Mouse (Mus musculus): ENCODE results near the gene 3830406C13Rik.

3830406C13Rik gene

DNA sequence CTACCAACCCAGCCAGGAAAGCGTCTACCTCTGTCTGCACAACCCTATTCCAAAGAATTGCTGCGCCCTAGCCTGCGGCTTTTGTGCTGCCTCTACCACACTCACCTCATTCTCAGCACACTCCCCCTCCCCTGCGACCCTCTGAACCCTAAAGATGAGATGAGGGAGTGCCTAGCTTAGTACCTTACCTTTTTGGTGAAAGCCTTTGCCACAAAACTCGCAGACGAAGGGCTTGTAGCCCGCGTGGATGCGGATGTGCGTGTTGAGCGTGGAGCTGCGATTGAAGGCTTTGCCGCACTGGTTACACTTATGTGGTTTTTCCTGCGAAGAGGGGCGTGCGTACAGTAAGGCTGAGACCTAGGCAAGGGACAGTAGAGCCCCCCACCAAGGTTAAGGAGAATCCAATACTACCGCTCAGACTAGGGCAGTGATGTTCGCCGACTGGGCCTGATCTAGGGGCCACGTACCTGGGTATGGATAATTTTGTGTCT lies 59.5 kb downstream of the 3830406C13Rik start:
- no peak for DNase-seq

DNA sequence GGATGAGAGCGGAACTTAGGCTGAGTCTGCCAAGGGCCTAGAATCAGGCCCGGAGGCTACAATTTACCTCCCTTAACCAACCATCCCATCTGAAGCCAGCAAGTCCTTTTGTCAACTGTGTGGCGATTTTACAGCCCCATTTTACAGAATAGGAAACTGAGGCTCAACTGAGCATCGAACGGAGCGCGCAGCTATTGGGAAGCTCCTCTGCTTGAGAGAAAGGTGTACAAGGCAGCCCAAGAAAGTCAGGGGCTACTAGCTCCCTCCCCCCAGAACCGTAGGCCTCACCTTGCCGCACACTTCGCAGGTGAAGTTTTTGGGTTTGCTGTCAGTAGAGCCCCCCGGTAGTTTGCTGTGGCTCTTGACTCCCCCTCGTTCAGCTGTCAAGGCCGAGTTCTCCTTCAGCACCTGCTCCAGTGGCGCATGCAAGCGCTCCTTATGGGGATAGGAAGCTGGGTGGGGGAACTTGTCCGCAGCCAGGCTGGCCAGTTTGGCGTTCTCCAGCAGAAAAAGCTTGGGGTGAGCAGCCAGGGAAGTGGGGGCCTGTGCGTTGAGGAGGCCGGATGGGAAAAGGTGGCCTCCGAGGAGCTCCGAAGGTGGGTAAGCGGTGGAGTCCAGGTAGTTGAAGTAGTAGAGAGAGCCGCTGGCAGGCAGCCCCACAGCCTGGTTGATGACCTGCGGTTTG lies 60.2 kb downstream of the 3830406C13Rik start:
- DNase-seq: no peak

DNA sequence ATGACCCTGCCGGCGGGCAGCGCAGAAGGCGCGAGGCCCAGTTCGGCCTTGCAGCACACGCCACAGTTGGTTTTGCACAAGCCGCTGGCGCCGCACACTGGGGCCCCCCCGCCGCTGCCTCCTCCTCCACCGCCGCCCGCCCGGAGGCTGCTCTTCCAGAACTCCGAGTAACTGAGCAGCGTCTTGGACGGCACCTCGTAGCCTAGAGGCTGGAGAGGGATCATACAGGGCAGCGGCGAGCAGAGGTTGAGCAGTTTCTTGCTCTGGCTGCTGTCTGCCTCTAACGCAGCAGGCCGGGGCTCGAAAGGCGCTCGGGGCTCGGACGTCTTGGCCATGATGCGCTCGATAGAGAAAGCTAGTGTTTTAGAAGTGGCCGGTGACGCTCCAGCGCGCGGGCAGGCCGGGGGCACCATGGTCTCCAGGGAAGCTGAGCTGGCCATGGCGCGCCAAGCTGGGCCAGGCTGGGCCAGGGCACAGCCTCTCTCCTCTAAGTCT lies 60.8 kb downstream of the 3830406C13Rik start:
- DNase-seq: no peak

DNA sequence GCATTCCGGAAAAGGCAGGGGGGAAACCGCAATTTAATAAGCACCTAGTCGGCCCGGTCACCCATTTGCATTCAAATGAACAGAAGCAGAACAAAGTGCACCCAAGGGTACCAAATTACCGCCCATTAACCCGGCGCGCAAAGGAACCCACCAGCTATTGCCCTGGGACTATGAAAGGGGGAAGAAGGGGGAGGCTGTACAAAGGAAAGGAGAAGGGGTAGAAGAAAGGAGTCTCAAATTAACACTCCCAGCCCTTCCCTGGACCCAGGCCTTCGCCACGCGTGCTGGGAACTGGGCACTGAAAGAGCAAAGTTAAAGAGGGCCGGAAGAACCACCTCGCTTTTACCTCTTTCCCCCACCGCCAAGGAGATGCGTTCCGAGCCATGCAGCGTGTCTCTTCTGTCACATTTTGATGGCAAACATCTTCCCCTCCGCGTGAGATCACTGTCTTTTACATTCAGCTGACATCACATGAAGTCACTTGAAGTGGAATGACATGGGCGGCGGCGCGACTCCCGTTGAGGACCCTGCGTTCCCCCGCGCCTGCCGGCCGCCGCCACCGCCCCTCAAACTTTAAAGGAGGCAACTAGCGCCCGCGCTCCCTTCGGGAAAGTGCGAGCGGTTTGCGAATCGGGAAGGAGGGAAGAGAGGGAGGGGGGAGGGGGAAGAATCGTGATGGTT lies 61.4 kb downstream of the 3830406C13Rik start:
- no peak for DNase-seq

DNA sequence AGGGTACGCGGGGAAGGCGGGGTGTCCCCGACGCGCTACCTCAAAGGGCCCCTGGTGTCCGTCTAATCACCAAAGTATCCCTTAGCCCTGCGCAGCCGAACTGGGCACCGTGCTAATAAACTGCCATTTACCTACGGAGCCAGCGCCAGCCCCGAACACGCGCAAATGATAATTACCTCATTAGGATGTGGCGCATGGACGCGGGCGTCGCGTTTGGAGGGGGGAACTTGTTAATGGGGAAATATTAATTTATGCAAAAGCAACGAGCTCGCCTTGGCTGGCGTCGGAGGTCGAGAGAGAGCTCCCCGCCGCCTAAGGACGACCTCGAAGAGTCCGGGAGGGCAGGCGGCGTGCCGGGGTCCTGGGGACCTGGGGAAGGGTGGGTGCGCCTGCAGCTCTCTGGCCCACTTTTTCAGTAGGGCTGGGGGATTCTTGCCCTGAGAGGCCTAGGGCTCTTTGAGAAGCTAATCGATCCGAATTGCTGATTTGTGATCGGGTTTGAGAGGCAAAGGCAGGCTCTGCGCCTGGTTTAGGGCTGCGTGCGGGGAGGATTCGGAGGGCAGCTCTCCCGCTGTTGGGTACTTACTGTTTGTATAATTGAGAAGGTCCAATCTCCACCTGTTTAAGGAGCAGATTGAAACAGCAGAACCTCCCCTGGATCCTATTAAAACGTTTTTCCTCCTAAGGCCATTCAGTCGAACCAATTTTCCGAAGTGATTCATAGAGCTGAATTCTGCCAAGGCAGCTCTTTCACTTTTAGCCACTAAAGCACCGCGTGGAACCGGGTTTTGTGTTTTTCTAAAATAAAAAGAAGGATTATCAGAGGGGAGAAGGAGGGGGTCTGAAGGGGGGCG lies 62.3 kb downstream of the 3830406C13Rik start:
- DNase-seq: no peak

DNA sequence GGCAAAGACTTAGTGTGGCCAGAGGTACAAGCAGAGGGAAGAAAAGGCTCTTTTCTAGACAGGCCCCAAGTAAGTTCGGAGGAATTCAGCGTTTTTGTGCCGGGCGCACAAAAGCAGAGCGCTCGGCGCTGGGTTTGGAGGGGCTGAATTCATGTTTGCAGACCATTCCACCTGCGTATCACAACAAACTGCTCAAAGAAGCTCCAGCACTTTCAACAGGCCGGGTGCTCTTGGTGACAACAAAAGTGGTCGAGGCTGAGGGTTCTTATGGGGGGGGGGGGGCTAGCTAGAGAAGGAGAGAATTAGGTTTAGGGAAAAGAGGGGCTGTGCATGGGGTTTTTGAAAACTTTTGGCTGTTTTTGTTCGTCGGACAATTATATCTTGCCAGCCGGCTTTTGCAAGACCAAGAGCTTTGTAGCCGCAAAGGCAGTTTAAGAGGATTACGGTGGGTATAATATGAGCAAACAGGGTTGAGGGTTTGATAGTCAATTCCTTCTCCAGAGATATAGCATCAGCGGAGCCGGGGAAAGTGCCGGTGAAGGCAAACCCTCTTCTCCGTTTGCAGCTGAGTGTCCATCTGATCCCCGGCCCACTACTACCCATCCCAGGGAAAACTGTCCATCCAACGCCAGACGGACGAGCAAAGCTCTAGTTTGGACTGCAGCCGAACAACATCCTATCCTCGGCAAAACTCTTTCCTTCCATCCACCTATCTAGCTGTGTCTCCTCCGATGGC lies 63.1 kb downstream of the 3830406C13Rik start:
- no peak for DNase-seq

DNA sequence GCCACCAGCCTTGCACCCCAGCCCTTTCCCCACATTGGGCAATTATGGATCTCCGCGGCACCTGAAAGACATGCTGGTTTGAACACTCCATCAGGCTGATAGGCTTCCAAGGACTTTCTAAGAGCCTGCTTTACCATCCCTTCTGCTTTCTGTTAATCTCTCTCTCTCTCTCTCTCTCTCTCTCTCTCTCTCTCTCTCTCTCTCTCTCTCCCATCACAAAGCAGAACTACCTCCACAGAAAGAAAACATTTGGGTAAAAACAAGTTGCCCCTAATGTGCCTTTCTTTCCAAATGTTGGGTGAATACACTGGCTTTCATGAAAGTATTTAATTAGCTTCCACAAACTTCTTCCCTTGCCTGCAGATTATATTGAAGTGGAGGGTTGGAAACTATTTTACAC lies 64.1 kb downstream of the 3830406C13Rik start, which contains the start of gene Fezf2:
TSS of gene Fezf2 (minus strand) at position 101 of the 400 bp plus-strand sequence.
- no peak for DNase-seq

DNA sequence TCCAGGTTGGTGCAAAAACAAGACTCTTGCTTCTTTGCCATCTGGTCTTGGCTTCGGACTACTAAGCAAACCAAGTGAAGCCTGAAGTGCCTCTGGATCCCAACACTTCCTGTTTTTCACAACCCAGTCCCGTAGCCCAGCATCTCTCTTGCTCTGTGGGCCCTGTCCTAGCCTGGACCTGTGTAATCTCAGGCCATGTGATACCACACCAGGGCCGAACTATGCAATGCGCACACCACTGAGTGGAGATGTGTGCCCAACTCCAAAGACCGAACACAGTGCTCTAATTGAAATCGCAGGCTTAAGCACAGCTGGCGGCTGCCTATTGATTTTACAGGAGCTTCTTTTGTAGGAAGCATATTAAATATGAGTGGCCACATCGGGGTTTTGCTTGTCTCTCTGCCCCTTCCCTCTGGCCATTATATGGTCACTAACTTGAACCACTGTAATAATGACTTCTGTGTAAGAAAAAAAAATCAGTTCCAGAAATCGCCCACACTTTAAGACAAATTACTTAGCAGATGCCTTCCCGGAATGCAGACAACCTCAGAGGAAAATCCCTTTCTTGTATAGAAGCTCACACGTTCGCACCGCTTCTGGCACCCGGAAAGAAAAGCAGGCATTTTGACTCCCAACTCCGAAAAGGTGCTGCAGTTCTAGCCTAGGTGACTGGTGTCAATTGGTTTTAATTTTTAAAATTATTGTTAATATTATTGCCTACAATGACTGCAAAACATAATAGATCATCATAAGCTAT lies 65.5 kb downstream of the 3830406C13Rik start:
- no peak for DNase-seq

DNA sequence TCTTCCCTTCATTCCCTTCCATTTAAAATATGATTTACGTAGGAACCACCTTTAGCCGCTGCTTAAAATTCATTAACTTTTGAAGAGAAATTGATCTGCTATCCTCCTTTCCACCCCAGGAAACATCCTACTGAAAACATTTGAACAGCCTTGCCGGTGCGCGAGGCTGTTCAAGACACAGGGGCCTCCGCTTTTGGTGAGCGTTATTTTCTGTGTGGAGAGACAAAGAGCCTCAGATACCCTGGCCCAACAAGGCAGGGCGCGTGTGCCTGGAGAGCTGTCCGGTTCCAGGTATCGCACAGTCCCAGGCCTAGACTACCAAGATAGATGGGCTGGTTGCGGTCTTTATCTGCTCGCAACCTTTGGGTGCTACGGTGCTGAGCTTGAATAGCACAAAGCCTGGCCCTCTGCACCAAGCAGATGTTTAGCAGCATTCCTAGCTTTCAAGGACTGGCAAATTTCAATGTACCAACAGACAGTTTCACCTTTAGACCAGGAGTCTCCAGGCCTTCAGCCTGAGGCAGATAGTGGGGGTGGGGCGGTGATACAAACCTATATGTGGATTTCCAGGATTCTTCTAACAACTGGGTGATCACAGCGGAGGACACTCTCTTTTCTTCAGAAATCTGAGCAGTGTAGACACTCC lies 66.4 kb downstream of the 3830406C13Rik start:
- no peak for DNase-seq
